Mouse (Mus musculus) A20 (cell line): ENCODE data around the gene Vmn1r22.
"Not testable (repeated sequence)": the region's sequence is repeated elsewhere in the genome, so short reads cannot be mapped to it uniquely, and the experiment has no call there.

Experiments used
- DNase-seq: peaks from one replicate; pipeline ENCODE4 v3.0.0-alpha.2; 2011; ENCODE audit warnings: low read depth, low spot score

The Vmn1r22 gene

GRCm38 (mm10) chr6:57907928-57908327 is at the start of gene Vmn1r22:
Gene Vmn1r22 (minus strand): TSS chr6:57908028.
- DNase-seq = no peak

GRCm38 (mm10) chr6:57926738-57927137 is 18.9 kb upstream of the Vmn1r22 start, which contains the start of gene Vmn1r23:
Gene Vmn1r23 (minus strand): TSS chr6:57926838.
- no peak for DNase-seq

GRCm38 (mm10) chr6:57859043-57860042 is 48.5 kb downstream of the Vmn1r22 start:
- DNase-seq = peak; percentile 43

GRCm38 (mm10) chr6:57851177-57851576 is 56.7 kb downstream of the Vmn1r22 start:
- not testable (repeated sequence) for DNase-seq

- DNase-seq = no peak
Measured at GRCm38 (mm10) chr6:57850286-57850685, 57.5 kb downstream of the Vmn1r22 start, which contains the start of gene Vmn1r21. Gene Vmn1r21 (minus strand): TSS chr6:57850343.
